21 mouse cellular contexts compared by ENCODE assay signal in the genomic region with DNA sequence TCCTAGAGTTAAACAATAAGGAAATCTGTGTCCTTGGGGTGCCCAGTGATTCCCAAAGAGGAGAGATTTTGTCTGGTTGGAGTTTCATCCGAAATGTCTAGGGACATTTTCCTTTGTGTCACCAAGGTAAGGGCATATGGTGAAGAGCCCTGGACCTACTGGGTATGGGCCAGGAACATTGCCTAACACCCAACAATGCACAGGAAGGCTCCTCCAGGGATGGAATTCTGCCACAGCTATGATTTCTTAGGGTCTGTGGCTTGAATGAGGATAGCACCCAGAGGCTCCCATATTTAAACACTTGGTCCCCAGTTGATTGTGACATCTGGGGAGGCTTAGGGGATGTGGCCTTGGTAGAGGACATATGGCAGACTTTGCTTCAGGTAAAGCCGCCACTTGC. TPM values are rescaled to one million over a fixed set of nuclear protein-coding genes. Genes with fewer than 3 reads are reported as not detected.
DNase-seq lines count a peak whose midpoint lies in the region; ATAC-seq and TF ChIP-seq lines count a peak whose summit lies in the region.
"Had no signal": no experiment of that assay in that cellular context is flagged by ENCODE, and none has a peak within 500 bp of the region (broad histone marks: within the 10 kb centered on the region; RNA-seq: fewer than 3 reads in every experiment).

No protein-coding gene starts in this region.

- H3K9ac ChIP-seq in heart, embryonic 11.5 days (ENCODE audit: low read depth, low read length) = peak overlapping the region; percentile 4; the same call in 1 of the 2 replicates
- H3K9ac ChIP-seq in heart, embryonic 15.5 days = no peak overlapping the region
- H3K9ac ChIP-seq in lung, embryonic 14.5 days = no peak overlapping the region
- H3K9ac ChIP-seq: embryonic facial prominence, embryonic 13.5 days; forebrain, embryonic 12.5 days; hindbrain, embryonic 14.5 days had no signal

- peak overlapping the region; percentile 69 for H3K4me2 ChIP-seq in heart, embryonic 11.5 days
- peak overlapping the region; percentile 65 for H3K4me2 ChIP-seq in heart, embryonic 15.5 days
- peak overlapping the region; percentile 3; the same call in 1 of the 2 replicates for H3K4me2 ChIP-seq in lung, embryonic 14.5 days
- H3K4me2 ChIP-seq: embryonic facial prominence, embryonic 13.5 days; forebrain, embryonic 12.5 days; hindbrain, embryonic 14.5 days had no signal

- peak overlapping the region; percentile 75 for H3K4me3 ChIP-seq in heart, embryonic 11.5 days (ENCODE audit: low read depth, low read length)
- peak overlapping the region; percentile 0; the same call in 1 of the 2 replicates for H3K4me3 ChIP-seq in heart, embryonic 15.5 days
- H3K4me3 ChIP-seq in lung, embryonic 14.5 days (ENCODE audit: low read depth, low read length) = no peak overlapping the region
- H3K4me3 ChIP-seq: embryonic facial prominence, embryonic 13.5 days; forebrain, embryonic 12.5 days; hindbrain, embryonic 10.5 days had no signal

- peaks cover 49% of the 10 kb centered on the region for H3K4me1 ChIP-seq in heart, embryonic 11.5 days (ENCODE audit: control insufficient read depth, insufficient read depth, low read length)
- H3K4me1 ChIP-seq in heart, embryonic 15.5 days (replicated peaks) = peaks cover 73% of the 10 kb centered on the region
- peaks cover 26% of the 10 kb centered on the region for H3K4me1 ChIP-seq in lung, embryonic 14.5 days (ENCODE audit: insufficient read depth)

- no peaks in the 10 kb centered on the region for H3K27me3 ChIP-seq in heart, embryonic 11.5 days (ENCODE audit: control insufficient read depth, insufficient read depth, low read length)
- no peaks in the 10 kb centered on the region for H3K27me3 ChIP-seq in heart, embryonic 15.5 days
- H3K27me3 ChIP-seq in lung, embryonic 14.5 days (ENCODE audit: insufficient read depth, low read length) = no peaks in the 10 kb centered on the region
- H3K27me3 ChIP-seq: CH12.LX; embryonic facial prominence, embryonic 13.5 days; forebrain, embryonic 12.5 days; Patski had no signal

- peak overlapping the region; percentile 67 for H3K27ac ChIP-seq in heart, embryonic 11.5 days (ENCODE audit: low read depth, low read length)
- peak overlapping the region; percentile 90 for H3K27ac ChIP-seq in heart, embryonic 15.5 days
- no peak overlapping the region for H3K27ac ChIP-seq in lung, embryonic 14.5 days (ENCODE audit: low read depth)
- H3K27ac ChIP-seq: embryonic facial prominence, embryonic 13.5 days; forebrain, embryonic 12.5 days; hindbrain, embryonic 10.5 days; hindbrain, embryonic 14.5 days had no signal

- H3K36me3 ChIP-seq in heart, embryonic 11.5 days (ENCODE audit: control insufficient read depth, insufficient read depth, low read length) = peaks cover 32% of the 10 kb centered on the region
- H3K36me3 ChIP-seq in heart, embryonic 15.5 days = peaks cover 9% of the 10 kb centered on the region; the same call in 1 of the 2 replicates
- peaks cover 78% of the 10 kb centered on the region for H3K36me3 ChIP-seq in lung, embryonic 14.5 days (ENCODE audit: insufficient read depth)

- no peak for ATAC-seq in heart, embryonic 11.5 days (replicated peaks; ENCODE audit: insufficient number of reproducible peaks, low FRiP score, low TSS enrichment)
- ATAC-seq in heart, embryonic 15.5 days (replicated peaks; ENCODE audit: insufficient number of reproducible peaks, insufficient read depth, low FRiP score, low read depth) = no peak
- ATAC-seq in lung, embryonic 14.5 days (ENCODE audit: insufficient read depth) = no peak
- ATAC-seq: activated CD4-positive, CD25-positive, alpha-beta regulatory T cell, adult 4 months; forebrain, embryonic 16.5 days; intestine, embryonic 16.5 days; Patski had no signal

- DNase-seq in cerebellum, adult 9-10 months = peak; percentile 62
- DNase-seq in cerebellum, postnatal 10 days = no peak
- DNase-seq in heart, adult 8-10 months (ENCODE audit: low spot score) = no peak
- DNase-seq in heart, postnatal 14 days = no peak
- no peak for DNase-seq in lung, embryonic 14.5 days
- no peak for DNase-seq in lung, postnatal 25 days (ENCODE audit: low spot score)
- DNase-seq: adrenal gland, postnatal 14 days; gastrocnemius, postnatal 10 days; kidney, adult 8-10 months; kidney, postnatal 25 days had no signal

- TF ChIP-seq CTCF in lung, embryonic 14.5 days (IDR thresholded peaks at IDR 0.05; ENCODE audit: low read depth) = no peak

- intact Hi-C loops in heart, postnatal 14 days (cut with DNase I) = loop anchor here (5.0 kb wide), 1 partner anchor 49 kb away; no protein-coding TSS in a partner anchor

- 89% methylated on average over 2 of the region's 2 CpGs for WGBS in heart, embryonic 11.5 days (ENCODE audit: insufficient replicate concordance)
- 67% methylated on average over 2 of the region's 2 CpGs for WGBS in heart, embryonic 15.5 days
- 86% methylated on average over 2 of the region's 2 CpGs for WGBS in lung, embryonic 14.5 days

- no peaks in the 10 kb centered on the region for H3K9me3 ChIP-seq in heart, embryonic 11.5 days (replicated peaks; ENCODE audit: control insufficient read depth, low read length)
- H3K9me3 ChIP-seq in heart, embryonic 15.5 days (replicated peaks) = no peaks in the 10 kb centered on the region
- H3K9me3 ChIP-seq in lung, embryonic 14.5 days (ENCODE audit: low read depth, low read length) = no peaks in the 10 kb centered on the region
- H3K9me3 ChIP-seq: embryonic facial prominence, embryonic 13.5 days; forebrain, embryonic 12.5 days; hindbrain, embryonic 10.5 days had no signal

RNA-seq across cellular contexts. Expression of a gene that starts 6.1 kb away (rescaled TPM):
- polyA plus RNA-seq in heart, embryonic 11.5 days (2014; fragmentation: Nextera tagmentation; extraction: Ambion mirVana) = 199 and 238 TPM in 2 replicates
- 100 to 1,000 TPM; 103 to 124 (median 118) TPM for total RNA-seq in heart, adult 8-10 months (2022)
- 121 and 127 TPM in 2 replicates for polyA plus RNA-seq in heart, embryonic 15.5 days (2015; fragmentation: Nextera tagmentation; extraction: Ambion mirVana)
- total RNA-seq in heart, postnatal 14 days (2021) = 100 to 1,000 TPM; 131 to 132 TPM
- 86.6 and 87.0 TPM in 2 replicates for polyA plus RNA-seq in lung, embryonic 14.5 days (2014; fragmentation: Nextera tagmentation; extraction: Ambion mirVana)

Comparison
In these comparisons a context has a peak if more than half of its experiments do, and no peak if none do; other contexts are left out.
1. H3K4me2 ChIP-seq: peak in every context shown above with its lines; median percentile 69 in heart, embryonic 11.5 days; 65 in heart, embryonic 15.5 days; 3 in lung, embryonic 14.5 days.